Mouse (Mus musculus) CH12.LX (cell line): Measurements from ENCODE around the gene Cmip.

Experiments used
- CTCF ChIP-seq, 2 experiments: IDR thresholded peaks in 1 of 2; conservative IDR thresholded peaks in 1 of 2; 2 replicates each; pipeline ENCODE4 v1.5.1; 2011 to 2012; ENCODE audit warnings: low read depth in 2 of 2, low read length in 2 of 2, improper control_type of control experiment in 1 of 2, inconsistent platforms in 1 of 2, mild to moderate bottlenecking in 1 of 2, moderate library complexity in 1 of 2
- E2F4 ChIP-seq: IDR thresholded peaks from 2 replicates; pipeline ENCODE4 v1.6.1; 2011; ENCODE audit warnings: low read depth, low read length, improper control_type of control experiment; ENCODE audit not compliant: insufficient replicate concordance
- ETS1 ChIP-seq: conservative IDR thresholded peaks from 2 replicates; pipeline ENCODE4 v1.6.1; 2012; ENCODE audit warnings: low read depth, mild to moderate bottlenecking, inconsistent platforms, low read length, improper control_type of control experiment, moderate library complexity
- MEF2A ChIP-seq: IDR thresholded peaks from 2 replicates; pipeline ENCODE4 v1.6.1; 2014; ENCODE audit warnings: low read depth, mild to moderate bottlenecking, inconsistent platforms, low read length, improper control_type of control experiment, borderline replicate concordance
- POLR2A ChIP-seq: IDR thresholded peaks from 2 replicates; pipeline ENCODE4 v1.6.1; 2011; ENCODE audit warnings: low read depth, mild to moderate bottlenecking, improper control_type of control experiment, low read length
- POLR2AphosphoS2 ChIP-seq: IDR thresholded peaks from 2 replicates; pipeline ENCODE4 v1.6.1; 2011; ENCODE audit warnings: low read depth, low read length, improper control_type of control experiment
- RCOR1 ChIP-seq: conservative IDR thresholded peaks from 2 replicates; pipeline ENCODE4 v1.6.1; 2012; ENCODE audit warnings: low read depth, mild to moderate bottlenecking, inconsistent platforms, low read length, improper control_type of control experiment
- USF1 ChIP-seq: IDR thresholded peaks from 2 replicates; pipeline ENCODE4 v1.6.1; 2014; ENCODE audit warnings: low read depth, mild to moderate bottlenecking, inconsistent platforms, low read length, improper control_type of control experiment

DNA sequence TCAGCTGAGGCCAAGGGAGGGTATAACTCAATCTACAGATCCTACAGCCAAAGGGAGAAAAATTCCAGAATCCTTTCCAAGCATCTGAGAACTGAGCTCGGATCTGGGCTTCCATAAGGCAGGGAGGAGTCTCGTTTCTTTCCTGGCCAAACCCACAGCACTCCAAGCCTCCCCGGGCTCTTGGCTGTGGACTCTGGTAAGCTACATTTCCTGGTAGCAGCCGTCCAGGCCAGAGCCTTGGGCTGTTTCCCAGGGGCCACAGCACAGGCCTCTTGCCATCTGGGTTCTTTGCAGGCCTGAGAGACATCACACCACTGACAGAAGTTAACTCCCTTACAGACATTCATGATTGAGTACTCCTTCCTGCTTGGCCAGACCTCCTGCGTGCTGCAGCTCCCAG is 180.8 kb downstream of the Cmip start:
- TF ChIP-seq CTCF (conservative IDR thresholded peaks at IDR 0.05 in 1 of 2, IDR thresholded peaks at IDR 0.05 in 1 of 2; ENCODE audit: low read depth in 2 of 2, low read length in 2 of 2) (no peak), E2F4 (no peak), POLR2AphosphoS2 (no peak), USF1 (no peak), MEF2A (no peak), POLR2A (no peak), RCOR1 (no peak), ETS1 (no peak)
